Mouse (Mus musculus) neural tube, embryonic 12.5 days (tissue): Measurements from ENCODE around the gene Cnpy4. TPM values are rescaled to one million over a fixed set of nuclear protein-coding genes. Genes with fewer than 3 reads are reported as not detected.

Source experiments
- microRNA counts: library from miRNA; unstranded; fragments of <30 nt; microRNA quantifications from one replicate; lab custom pipeline; 2017
- microRNA-seq: library from miRNA; unstranded; fragments of <30 nt; microRNA quantifications from one replicate; pipeline ENCODE4, GENCODE M21; 2017
- polyA plus RNA-seq: library from polyadenylated mRNA; unstranded; fragments of >200 nt; fragmentation: Nextera tagmentation; extraction: Ambion mirVana; gene quantifications from 2 replicates; pipeline ENCODE4 v1.2.1, GENCODE M21; 2016

Gene Cnpy4
- polyA plus RNA-seq, 1 experiment from 2014 or later: 46.8 TPM

MicroRNAs encoded within 50 kb of the gene (microRNA counts, 519-probe panel; counts per million panel counts)
- microRNA mmu-miR-106b (lab: Ali Mortazavi, UCI) (5,757 counts per million, percentile 89 among the panel's probes with 10 or more counts), microRNA mmu-miR-25 (lab: Ali Mortazavi, UCI) (8,281 counts per million, percentile 98 among the panel's probes with 10 or more counts), microRNA mmu-miR-93 (lab: Ali Mortazavi, UCI) (6,315 counts per million, percentile 92 among the panel's probes with 10 or more counts)

Small RNAs within 50 kb of the gene (microRNA-seq; reads per million reads assigned to microRNA genes)
- gene Mir106b: 7,100 reads per million, percentile 94 among the genes with 10 or more reads in this experiment
- gene Mir25: 531 reads per million, percentile 72 among the genes with 10 or more reads in this experiment
- gene Mir93: 9,913 reads per million, percentile 96 among the genes with 10 or more reads in this experiment

Other genes starting within 250 kb of the Cnpy4 start
- 0.43 and 0.61 TPM in 2 replicates for gene Gjc3, start 224.4 kb upstream of the Cnpy4 start, polyA plus RNA-seq
- not detected in 2 replicates for gene Azgp1, start 206.0 kb upstream of the Cnpy4 start, polyA plus RNA-seq
- not detected in 2 replicates for gene Smok3a, start 166.2 kb upstream of the Cnpy4 start, polyA plus RNA-seq
- gene Smok3b, start 166.1 kb upstream of the Cnpy4 start, polyA plus RNA-seq: not detected in 2 replicates
- not detected in 2 replicates for gene Smok3c, start 134.3 kb upstream of the Cnpy4 start, polyA plus RNA-seq
- 32.9 and 36.5 TPM in 2 replicates for gene Zkscan1, start 102.4 kb upstream of the Cnpy4 start, polyA plus RNA-seq
- 101 and 104 TPM in 2 replicates for gene Zscan21, start 70.6 kb upstream of the Cnpy4 start, polyA plus RNA-seq
- 35.6 and 40.3 TPM in 2 replicates for gene Zfp113, start 31.7 kb upstream of the Cnpy4 start, polyA plus RNA-seq
- gene Cops6, start 26.4 kb upstream of the Cnpy4 start, polyA plus RNA-seq: 301 and 312 TPM in 2 replicates
- gene Ap4m1, start 15.5 kb upstream of the Cnpy4 start, polyA plus RNA-seq: 23.5 and 24.1 TPM in 2 replicates
- 197 and 198 TPM in 2 replicates for gene Mcm7, start 15.1 kb upstream of the Cnpy4 start, polyA plus RNA-seq
- 102 and 112 TPM in 2 replicates for gene Taf6, start within 50 bp of the Cnpy4 start, polyA plus RNA-seq
- 12.3 and 12.6 TPM in 2 replicates for gene Mblac1, start 6.8 kb downstream of the Cnpy4 start, polyA plus RNA-seq
- not detected in 2 replicates for gene Nxpe5, start 38.4 kb downstream of the Cnpy4 start, polyA plus RNA-seq
- gene Lamtor4, start 68.0 kb downstream of the Cnpy4 start, polyA plus RNA-seq: 66.4 and 67.2 TPM in 2 replicates
- gene BC037034, start 76.5 kb downstream of the Cnpy4 start, polyA plus RNA-seq: 20.1 and 25.4 TPM in 2 replicates
- 4.3 and 5.0 TPM in 2 replicates for gene Gal3st4, start 85.4 kb downstream of the Cnpy4 start, polyA plus RNA-seq
- 0.05 and 0.17 TPM in 2 replicates for gene Gm43720, start 92.5 kb downstream of the Cnpy4 start, polyA plus RNA-seq
- 175 and 179 TPM in 2 replicates for gene Gpc2, start 92.5 kb downstream of the Cnpy4 start, polyA plus RNA-seq
- gene Stag3, start 92.8 kb downstream of the Cnpy4 start, polyA plus RNA-seq: 3.6 and 4.5 TPM in 2 replicates
- gene Pvrig, start 154.5 kb downstream of the Cnpy4 start, polyA plus RNA-seq: 0.19 TPM in 1 of 2 replicates, not detected in the other